Mouse (Mus musculus): Measurements from ENCODE around the gene Ltk. TPM values are rescaled to one million over a fixed set of nuclear protein-coding genes. Genes with fewer than 3 reads are reported as not detected.

Gene Ltk
- not detected for polyA plus RNA-seq (2014; fragmentation: Illumina TruSeq; extraction: RNeasy Lipid Tissue Mini Kit (QIAGEN cat#74804); ENCODE audit: low read depth, low replicate concordance)

DNA sequence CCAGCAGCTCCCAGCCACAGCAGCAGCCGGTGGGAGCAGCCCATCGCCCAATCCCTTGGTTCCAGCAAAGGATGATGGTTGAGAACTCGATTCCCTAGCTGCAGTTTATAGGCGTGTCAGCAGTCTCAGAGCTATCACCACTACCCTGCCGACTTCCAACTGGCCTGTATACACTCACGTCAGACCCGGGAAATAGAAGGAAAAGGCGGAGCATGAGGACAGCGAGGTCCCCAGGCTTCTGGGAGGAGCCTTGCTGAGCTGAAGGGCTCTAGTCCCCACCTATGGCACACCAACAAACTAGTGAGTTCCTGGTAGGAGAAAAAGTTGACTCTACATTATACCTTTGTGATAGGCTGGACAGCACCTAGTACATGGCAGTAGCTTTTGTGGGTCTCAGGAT lies at the start of gene Ltk:
Ltk (minus strand) TSS at position 181 of the 400 bp plus-strand sequence.

DNA sequence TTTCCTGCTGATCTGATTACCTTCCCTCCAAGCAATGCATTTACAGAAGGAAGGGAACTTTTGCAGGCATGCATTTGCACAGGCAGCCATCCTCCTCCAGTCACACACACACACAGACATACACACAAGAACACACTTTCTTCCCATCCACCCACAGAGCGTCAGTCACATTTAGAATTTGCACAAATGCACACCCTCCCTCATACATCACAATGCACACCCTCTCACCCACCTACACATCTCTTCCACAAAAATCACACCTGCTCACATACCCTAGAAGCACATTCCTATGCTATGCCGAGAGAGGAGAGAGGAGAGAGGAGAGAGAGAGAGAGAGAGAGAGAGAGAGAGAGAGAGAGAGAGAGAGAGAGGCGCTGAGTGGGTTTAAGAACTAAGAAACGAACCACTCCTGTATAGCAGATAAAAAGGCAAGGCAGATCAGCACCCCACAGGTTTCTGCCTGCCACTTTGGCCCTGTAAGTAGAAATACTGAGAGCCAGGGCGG lies 37.1 kb upstream of the Ltk start, which contains the start of gene Tyro3:
Tyro3 (plus strand) TSS at position 455 of the 505 bp plus-strand sequence.

DNA sequence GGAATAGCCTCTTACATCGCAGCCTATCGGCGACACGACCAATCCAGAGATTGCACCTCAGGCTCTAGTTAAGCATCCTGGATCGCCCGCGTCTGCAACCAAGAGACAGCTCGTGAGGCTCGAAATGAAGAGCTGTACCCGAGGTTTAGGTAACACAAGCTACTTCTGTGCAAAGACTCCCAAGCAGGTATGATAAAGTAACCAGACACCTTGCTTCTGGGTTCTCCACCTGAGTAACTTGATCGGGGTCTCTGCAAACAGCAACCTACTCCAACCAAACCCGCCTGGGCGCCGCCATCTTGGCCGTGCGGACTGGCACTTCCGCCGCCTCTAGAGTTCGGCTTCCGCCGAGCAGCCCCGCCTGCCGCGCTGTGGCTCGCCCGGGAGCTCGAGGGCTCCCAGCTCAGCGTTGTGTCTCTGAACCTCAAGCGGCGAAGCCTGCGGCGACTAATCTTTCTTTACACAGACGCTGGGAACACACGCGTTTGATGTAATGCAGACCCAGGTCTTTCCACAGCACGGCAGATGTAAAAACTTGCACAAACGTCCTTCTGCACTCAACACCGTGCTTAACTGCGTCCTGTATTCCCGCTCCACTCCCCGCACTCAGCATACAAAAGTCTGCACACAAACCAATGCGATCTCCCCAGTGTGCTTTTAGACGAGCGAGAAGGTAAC lies 27.1 kb upstream of the Ltk start, which contains the start of gene Rpap1:
Rpap1 (minus strand) TSS at position 332 of the 678 bp plus-strand sequence.

DNA sequence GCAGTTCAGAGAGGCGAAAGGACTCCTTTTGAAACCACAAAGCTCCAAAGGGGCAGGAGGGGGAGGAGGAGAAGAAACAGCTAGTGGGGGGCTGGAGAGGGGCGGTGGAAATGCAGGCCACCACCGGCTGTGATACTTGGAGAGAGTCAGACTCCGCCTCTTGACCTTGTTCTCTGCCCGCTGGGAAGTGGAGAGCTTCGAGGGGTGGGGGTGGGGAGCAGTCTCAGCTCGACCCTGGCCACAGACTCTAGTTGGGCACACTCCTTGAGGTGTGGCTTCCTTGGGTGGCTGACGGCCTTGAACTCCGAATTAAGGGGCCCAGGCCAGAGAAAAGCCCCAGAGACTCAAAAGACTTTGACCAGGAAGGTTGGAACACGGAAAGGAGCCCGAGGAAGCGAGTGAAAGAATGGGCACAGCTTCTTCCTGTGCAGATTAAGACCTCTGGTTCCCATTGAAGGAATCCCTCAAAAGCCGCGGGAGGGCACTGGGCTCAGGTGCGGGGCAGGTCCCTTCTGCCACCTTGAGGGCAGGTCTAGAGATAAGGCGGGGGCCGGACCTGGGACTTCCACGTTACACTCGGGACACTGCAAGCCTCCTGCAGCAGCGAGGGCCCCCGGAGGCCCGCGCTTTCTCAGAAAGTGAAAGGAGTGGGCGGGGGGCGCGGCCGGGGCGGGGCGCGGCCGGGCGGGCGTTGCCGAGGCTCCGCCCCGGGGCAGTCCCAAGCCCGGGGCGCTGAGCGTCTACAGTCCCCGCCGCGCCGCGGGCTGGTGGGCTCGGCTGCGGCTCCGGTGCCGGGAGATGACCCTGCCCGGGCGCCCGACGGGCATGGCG lies 18.4 kb downstream of the Ltk start, which contains the start of gene Itpka:
Itpka (plus strand) TSS at position 757 of the 831 bp plus-strand sequence.

Other genes with a start within 250 kb of the Ltk start
- 0.34 TPM for gene Exd1, start 212.8 kb downstream of the Ltk start, polyA plus RNA-seq (2014; fragmentation: Illumina TruSeq; extraction: RNeasy Lipid Tissue Mini Kit (QIAGEN cat#74804); ENCODE audit: low read depth, low replicate concordance)
- gene Chp1, start 212.7 kb downstream of the Ltk start, polyA plus RNA-seq (2014; fragmentation: Illumina TruSeq; extraction: RNeasy Lipid Tissue Mini Kit (QIAGEN cat#74804); ENCODE audit: low read depth, low replicate concordance): 85.9 TPM
- 0.50 TPM for gene Nusap1, start 142.1 kb downstream of the Ltk start, polyA plus RNA-seq (2014; fragmentation: Illumina TruSeq; extraction: RNeasy Lipid Tissue Mini Kit (QIAGEN cat#74804); ENCODE audit: low read depth, low replicate concordance)
- gene Oip5, start 142.0 kb downstream of the Ltk start, polyA plus RNA-seq (2014; fragmentation: Illumina TruSeq; extraction: RNeasy Lipid Tissue Mini Kit (QIAGEN cat#74804); ENCODE audit: low read depth, low replicate concordance): 0.45 TPM
- gene Ndufaf1, start 97.6 kb downstream of the Ltk start, polyA plus RNA-seq (2014; fragmentation: Illumina TruSeq; extraction: RNeasy Lipid Tissue Mini Kit (QIAGEN cat#74804); ENCODE audit: low read depth, low replicate concordance): 79.5 TPM
- 19.4 TPM for gene Rtf1, start 85.4 kb downstream of the Ltk start, polyA plus RNA-seq (2014; fragmentation: Illumina TruSeq; extraction: RNeasy Lipid Tissue Mini Kit (QIAGEN cat#74804); ENCODE audit: low read depth, low replicate concordance)
- gene Itpka, start 18.1 kb downstream of the Ltk start, polyA plus RNA-seq (2014; fragmentation: Illumina TruSeq; extraction: RNeasy Lipid Tissue Mini Kit (QIAGEN cat#74804); ENCODE audit: low read depth, low replicate concordance): 0.31 TPM
- gene Rpap1, start 27.1 kb upstream of the Ltk start, polyA plus RNA-seq (2014; fragmentation: Illumina TruSeq; extraction: RNeasy Lipid Tissue Mini Kit (QIAGEN cat#74804); ENCODE audit: low read depth, low replicate concordance): 10.8 TPM
- 1.9 TPM for gene Tyro3, start 37.3 kb upstream of the Ltk start, polyA plus RNA-seq (2014; fragmentation: Illumina TruSeq; extraction: RNeasy Lipid Tissue Mini Kit (QIAGEN cat#74804); ENCODE audit: low read depth, low replicate concordance)
- gene Mga, start 136.8 kb upstream of the Ltk start, polyA plus RNA-seq (2014; fragmentation: Illumina TruSeq; extraction: RNeasy Lipid Tissue Mini Kit (QIAGEN cat#74804); ENCODE audit: low read depth, low replicate concordance): 14.5 TPM
- gene Mapkbp1, start 212.3 kb upstream of the Ltk start, polyA plus RNA-seq (2014; fragmentation: Illumina TruSeq; extraction: RNeasy Lipid Tissue Mini Kit (QIAGEN cat#74804); ENCODE audit: low read depth, low replicate concordance): 8.1 TPM